In genomic region chr1:58982276-58982675, GRCm38 (mm10) we compare ENCODE assay signal across 27 mouse cellular contexts. TPM values are rescaled to one million over a fixed set of nuclear protein-coding genes. Genes with fewer than 3 reads are reported as not detected.
DNase-seq lines count a peak whose midpoint lies in the region; ATAC-seq and TF ChIP-seq lines count a peak whose summit lies in the region.
"Had no signal": no experiment of that assay in that cellular context is flagged by ENCODE, and none has a peak within 500 bp of the region (broad histone marks: within the 10 kb centered on the region; RNA-seq: fewer than 3 reads in every experiment).

No protein-coding gene starts in this region.

- DNase-seq in liver: peak; percentile 32
- no peak for DNase-seq in liver, postnatal 0 days
- DNase-seq in embryonic facial prominence, embryonic 10.5 days (ENCODE audit: low spot score): no peak
- no peak for DNase-seq in heart, postnatal 14 days
- DNase-seq: adrenal gland, adult 8-10 months; adrenal gland, postnatal 25 days; B cell, adult 2 months; cerebellum, adult 18-20 months; cerebellum, adult 9-10 months; cerebellum, postnatal 14 days; gastrocnemius, postnatal 10 days; heart, adult 18-20 months; heart, postnatal 10 days; heart, postnatal 4 days had no signal

- no peak for TF ChIP-seq EP300 in liver, postnatal 0 days (IDR thresholded peaks at IDR 0.05; ENCODE audit: low read depth)

- no peak for ATAC-seq in liver, postnatal 0 days
- ATAC-seq in megakaryocyte, adult 5-6 weeks (ENCODE audit: poor library complexity, severe bottlenecking): no peak
- ATAC-seq in erythroblast, adult 5-6 weeks (replicated peaks; ENCODE audit: low FRiP score, poor library complexity, severe bottlenecking): peak; percentile 59
- ATAC-seq: forebrain, embryonic 15.5 days; hindbrain, postnatal 0 days; inflammation-experienced regulatory T-cells, adult 6 months had no signal

- peaks cover 69% of the 10 kb centered on the region for H3K36me3 ChIP-seq in liver, postnatal 0 days (replicated peaks; ENCODE audit: insufficient read depth, low read length)
- H3K36me3 ChIP-seq in megakaryocyte, embryonic 14.5 days (replicated peaks; ENCODE audit: low read length): peaks cover 85% of the 10 kb centered on the region
- peaks cover 29% of the 10 kb centered on the region; the same call in 1 of the 2 replicates for H3K36me3 ChIP-seq in embryonic facial prominence, embryonic 10.5 days (replicated peaks)

- H3K9ac ChIP-seq in liver, postnatal 0 days (replicated peaks): no peak overlapping the region
- H3K9ac ChIP-seq: embryonic facial prominence, embryonic 12.5 days; embryonic facial prominence, embryonic 15.5 days; forebrain, embryonic 12.5 days; forebrain, embryonic 15.5 days; heart, embryonic 12.5 days; heart, embryonic 15.5 days; hindbrain, embryonic 14.5 days had no signal

- H3K27ac ChIP-seq in liver, postnatal 0 days (ENCODE audit: low read depth): no peak overlapping the region
- no peak overlapping the region for H3K27ac ChIP-seq in embryonic facial prominence, embryonic 10.5 days (replicated peaks)
- H3K27ac ChIP-seq: embryonic facial prominence, embryonic 12.5 days; embryonic facial prominence, embryonic 15.5 days; forebrain, embryonic 12.5 days; forebrain, embryonic 15.5 days; heart, embryonic 15.5 days; hindbrain, embryonic 14.5 days; hindbrain, postnatal 0 days had no signal

- H3K4me1 ChIP-seq in liver, postnatal 0 days (ENCODE audit: insufficient read depth): no peaks in the 10 kb centered on the region
- peaks cover 52% of the 10 kb centered on the region for H3K4me1 ChIP-seq in megakaryocyte, embryonic 14.5 days
- H3K4me1 ChIP-seq in embryonic facial prominence, embryonic 10.5 days: no peaks in the 10 kb centered on the region
- H3K4me1 ChIP-seq: embryonic facial prominence, embryonic 12.5 days; embryonic facial prominence, embryonic 15.5 days; forebrain, embryonic 12.5 days; forebrain, embryonic 15.5 days; heart, embryonic 12.5 days; heart, embryonic 15.5 days had no signal

- TF ChIP-seq CTCF in liver, postnatal 0 days (IDR thresholded peaks at IDR 0.05; ENCODE audit: low read depth): no peak

- no peak overlapping the region for H3K4me3 ChIP-seq in liver, postnatal 0 days (ENCODE audit: low read depth, low read length)
- peak overlapping the region; percentile 57 for H3K4me3 ChIP-seq in megakaryocyte, embryonic 14.5 days (replicated peaks)
- H3K4me3 ChIP-seq in embryonic facial prominence, embryonic 10.5 days: no peak overlapping the region
- H3K4me3 ChIP-seq: embryonic facial prominence, embryonic 12.5 days; embryonic facial prominence, embryonic 15.5 days; erythroblast, embryonic 14.5 days; forebrain, embryonic 12.5 days; forebrain, embryonic 15.5 days; heart, embryonic 12.5 days; heart, embryonic 15.5 days had no signal

- H3K9me3 ChIP-seq in liver, postnatal 0 days (ENCODE audit: low read length): no peaks in the 10 kb centered on the region
- H3K9me3 ChIP-seq in megakaryocyte, embryonic 14.5 days: no peaks in the 10 kb centered on the region
- no peaks in the 10 kb centered on the region for H3K9me3 ChIP-seq in embryonic facial prominence, embryonic 10.5 days
- H3K9me3 ChIP-seq: embryonic facial prominence, embryonic 12.5 days; embryonic facial prominence, embryonic 15.5 days; forebrain, embryonic 12.5 days; forebrain, embryonic 15.5 days; heart, embryonic 12.5 days; heart, embryonic 15.5 days had no signal

- intact Hi-C loops in heart, postnatal 14 days (cut with DNase I): no loop called here

- H3K4me2 ChIP-seq in liver, postnatal 0 days (ENCODE audit: low read depth, low read length): no peak overlapping the region
- H3K4me2 ChIP-seq: embryonic facial prominence, embryonic 12.5 days; embryonic facial prominence, embryonic 15.5 days; forebrain, embryonic 12.5 days; forebrain, embryonic 15.5 days; heart, embryonic 12.5 days; heart, embryonic 15.5 days; hindbrain, embryonic 14.5 days had no signal

- 89% methylated on average over 3 of the region's 3 CpGs for WGBS in liver, postnatal 0 days (ENCODE audit: insufficient replicate concordance)
- WGBS in embryonic facial prominence, embryonic 10.5 days: 87% methylated on average over 3 of the region's 3 CpGs

- no peaks in the 10 kb centered on the region for H3K27me3 ChIP-seq in liver, postnatal 0 days (ENCODE audit: insufficient read depth, low read length)
- H3K27me3 ChIP-seq in megakaryocyte, embryonic 14.5 days (replicated peaks): no peaks in the 10 kb centered on the region
- H3K27me3 ChIP-seq in embryonic facial prominence, embryonic 10.5 days (replicated peaks; ENCODE audit: low read depth, poor library complexity, severe bottlenecking): no peaks in the 10 kb centered on the region
- H3K27me3 ChIP-seq: embryonic facial prominence, embryonic 12.5 days; embryonic facial prominence, embryonic 15.5 days; forebrain, embryonic 12.5 days; forebrain, embryonic 15.5 days; heart, embryonic 12.5 days; heart, embryonic 15.5 days had no signal

RNA-seq across cellular contexts. Expression of gene Stradb, which starts 9.0 kb away (rescaled TPM):
- polyA plus RNA-seq in liver, postnatal 0 days (2015; fragmentation: Nextera tagmentation; extraction: Ambion mirVana): 29.1 and 30.5 TPM in 2 replicates
- polyA plus RNA-seq in megakaryocyte, embryonic 14.5 days (2012; ENCODE audit: insufficient read depth, low replicate concordance): 5.1 and 8.0 TPM in 2 replicates
- total RNA-seq in megakaryocyte, adult 5-6 weeks (2015): 18.5 and 19.1 TPM in 2 replicates
- total RNA-seq in megakaryocyte, adult 5-6 weeks (2017): 8.3 and 8.6 TPM in 2 replicates
- 256 and 272 TPM in 2 replicates for total RNA-seq in erythroblast, adult 5-6 weeks (2015; ENCODE audit: low replicate concordance)
- 236 and 255 TPM in 2 replicates for total RNA-seq in erythroblast, adult 5-6 weeks (2017; ENCODE audit: low replicate concordance)
- polyA plus RNA-seq in embryonic facial prominence, embryonic 10.5 days (2016; fragmentation: Nextera tagmentation; extraction: Ambion mirVana): 27.2 and 27.7 TPM in 2 replicates
- 10 to 100 TPM; 35.1 to 40.0 TPM for total RNA-seq in heart, postnatal 14 days (2021)

RNA-seq across cellular contexts. Expression of gene Trak2, which starts 9.0 kb away (rescaled TPM):
- polyA plus RNA-seq in liver, postnatal 0 days (2015; fragmentation: Nextera tagmentation; extraction: Ambion mirVana): 17.7 and 22.8 TPM in 2 replicates
- polyA plus RNA-seq in megakaryocyte, embryonic 14.5 days (2012; ENCODE audit: insufficient read depth, low replicate concordance): 24.8 and 64.1 TPM in 2 replicates
- total RNA-seq in megakaryocyte, adult 5-6 weeks (2015): 24.1 and 29.6 TPM in 2 replicates
- total RNA-seq in megakaryocyte, adult 5-6 weeks (2017): 22.2 and 32.9 TPM in 2 replicates
- total RNA-seq in erythroblast, adult 5-6 weeks (2015; ENCODE audit: low replicate concordance): 1,139 and 1,320 TPM in 2 replicates
- 1,424 and 1,593 TPM in 2 replicates for total RNA-seq in erythroblast, adult 5-6 weeks (2017; ENCODE audit: low replicate concordance)
- 9.5 and 9.9 TPM in 2 replicates for polyA plus RNA-seq in embryonic facial prominence, embryonic 10.5 days (2016; fragmentation: Nextera tagmentation; extraction: Ambion mirVana)
- total RNA-seq in heart, postnatal 14 days (2021): 100 to 1,000 TPM; 154 to 179 TPM

Comparison
In these comparisons a context has a peak if more than half of its experiments do, and no peak if none do; other contexts are left out.
1. RNA of gene Stradb, which starts 9.0 kb away (total RNA-seq): 236 to 272 TPM in erythroblast, adult 5-6 weeks; 35.1 to 40.0 TPM in heart, postnatal 14 days and 8.3 to 19.1 TPM in megakaryocyte, adult 5-6 weeks; every median in the first group is over 4 times any median in the second.
2. RNA of gene Trak2, which starts 9.0 kb away (total RNA-seq): 1,139 to 1,593 TPM in erythroblast, adult 5-6 weeks; 154 to 179 TPM in heart, postnatal 14 days and 22.2 to 32.9 TPM in megakaryocyte, adult 5-6 weeks; every median in the first group is over 4 times any median in the second.